Mouse (Mus musculus): ENCODE results near the gene Tdgf1. TPM values are rescaled to one million over a fixed set of nuclear protein-coding genes. Genes with fewer than 3 reads are reported as not detected.

The Tdgf1 gene
- 1 to 10 TPM; 2.2 TPM for polyA plus RNA-seq (2017; shearing (Covaris generic))

DNA sequence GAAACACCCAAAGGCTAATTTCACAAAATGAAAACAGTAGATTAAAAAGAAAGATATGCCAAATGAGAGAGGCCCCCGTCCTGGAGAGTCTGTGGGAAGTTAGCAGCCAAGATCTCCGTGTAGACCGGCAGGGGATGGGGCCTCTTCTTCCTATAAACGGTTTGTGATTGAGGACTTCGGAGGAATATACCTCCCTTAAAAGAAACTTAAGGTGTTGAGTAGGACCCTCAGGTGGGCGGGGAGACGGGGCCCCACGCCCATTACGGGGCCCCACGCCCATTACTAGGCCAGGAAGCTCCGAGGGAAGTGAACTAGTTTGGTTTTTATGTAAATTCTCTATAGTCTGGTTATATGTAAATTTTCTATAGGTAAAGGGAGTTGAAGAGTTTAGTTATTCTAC, at the start of gene Tdgf1:
Gene Tdgf1, minus strand, starts transcription at position 233 of the 400 bp plus-strand sequence.
- ATAC-seq, result peak; percentile 10

GRCm38 (mm10) chr9:110994716-110995172, 48.8 kb upstream of the Tdgf1 start:
- peak; percentile 91 for ATAC-seq

DNA sequence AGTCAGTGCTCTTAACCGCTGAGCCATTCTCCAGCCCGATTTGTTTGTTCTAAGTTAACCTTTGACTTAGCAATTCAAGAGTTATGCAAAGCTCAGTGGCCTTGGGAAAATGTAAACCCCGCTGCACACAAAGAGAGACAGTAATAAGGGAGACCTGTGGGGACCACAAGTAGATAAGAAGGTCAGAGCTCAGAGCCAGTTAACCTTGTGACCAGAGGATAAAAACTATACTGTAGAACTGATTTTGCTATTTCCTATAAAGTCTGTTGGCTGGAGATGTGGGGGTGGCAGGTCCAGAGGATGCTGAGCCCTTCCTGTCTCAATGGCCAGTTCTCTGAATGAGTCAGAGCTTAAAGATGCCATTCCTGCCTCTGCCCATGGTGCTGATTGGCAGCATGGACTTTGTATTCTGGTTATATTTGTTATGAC, 47.3 kb upstream of the Tdgf1 start:
- no peak for ATAC-seq

- ATAC-seq, result no peak
Observed at GRCm38 (mm10) chr9:110990204-110990603, 44.2 kb upstream of the Tdgf1 start, which contains the start of gene Rtp3. Rtp3 (minus strand) TSS chr9:110990583.

DNA sequence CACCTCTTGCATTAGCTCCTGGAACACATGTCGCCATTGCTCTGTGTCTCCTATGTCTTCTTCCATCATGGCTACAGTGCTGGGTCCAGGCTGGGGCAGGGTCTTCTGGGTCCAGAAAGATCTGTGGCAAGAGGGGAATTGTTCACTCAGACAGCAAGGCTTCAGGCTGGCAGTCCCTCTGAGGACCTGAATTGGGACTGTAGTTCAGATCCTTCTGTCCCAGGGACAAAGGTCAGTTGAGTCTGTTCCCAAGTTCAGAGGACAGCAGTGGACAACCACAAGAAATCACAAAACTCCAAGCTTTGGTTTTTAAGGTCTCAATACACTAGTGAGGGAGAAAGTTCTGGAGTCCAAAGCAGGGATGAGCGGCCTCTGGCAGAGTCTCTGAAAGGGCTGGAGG, 43.6 kb upstream of the Tdgf1 start:
- ATAC-seq, result no peak

GRCm38 (mm10) chr9:110989141-110989540, 43.2 kb upstream of the Tdgf1 start:
- no peak for ATAC-seq

GRCm38 (mm10) chr9:110988078-110988477, 42.1 kb upstream of the Tdgf1 start:
- ATAC-seq, result no peak

DNA sequence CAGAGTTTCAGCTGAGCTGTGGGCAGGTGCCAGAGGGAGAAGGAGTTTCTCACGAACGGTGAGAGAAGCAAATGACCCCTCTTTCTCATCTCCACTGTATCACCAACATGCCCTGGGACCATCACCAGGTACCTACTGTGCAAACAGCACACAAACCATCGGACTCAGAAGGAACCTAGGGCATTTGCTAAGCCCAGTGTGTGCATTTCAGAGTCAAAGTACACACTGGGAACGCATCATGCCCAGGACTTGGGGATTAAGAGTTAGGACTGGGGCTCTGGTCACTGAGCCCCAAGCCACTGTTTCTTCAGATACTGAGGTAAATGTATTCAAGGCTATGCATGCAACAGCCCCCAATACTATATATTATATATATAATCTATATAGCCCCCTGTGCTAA, 41.4 kb upstream of the Tdgf1 start:
- no peak for ATAC-seq

GRCm38 (mm10) chr9:110985951-110986350, 40.0 kb upstream of the Tdgf1 start:
- no peak for ATAC-seq

DNA sequence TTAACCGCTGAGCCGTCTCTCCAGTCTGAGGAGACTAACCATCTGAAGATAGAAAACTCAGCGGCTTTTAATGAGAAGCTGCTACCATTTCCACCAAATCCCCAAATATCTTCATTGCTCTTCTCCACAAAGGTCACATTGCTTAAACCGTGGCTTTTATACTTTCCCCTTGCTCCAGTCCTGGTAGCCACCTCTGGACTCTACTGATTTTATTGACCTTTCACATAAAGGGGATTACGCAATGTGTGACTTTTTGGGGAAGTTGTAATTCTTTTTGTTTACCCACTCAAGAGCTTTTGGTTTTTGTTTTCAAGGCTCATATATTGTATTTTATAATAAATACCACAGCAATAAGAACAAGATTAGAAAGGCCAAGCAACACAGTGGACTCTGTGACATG, 39.6 kb upstream of the Tdgf1 start:
- no peak for ATAC-seq

GRCm38 (mm10) chr9:110984096-110984495, 38.1 kb upstream of the Tdgf1 start:
- ATAC-seq, result no peak

DNA sequence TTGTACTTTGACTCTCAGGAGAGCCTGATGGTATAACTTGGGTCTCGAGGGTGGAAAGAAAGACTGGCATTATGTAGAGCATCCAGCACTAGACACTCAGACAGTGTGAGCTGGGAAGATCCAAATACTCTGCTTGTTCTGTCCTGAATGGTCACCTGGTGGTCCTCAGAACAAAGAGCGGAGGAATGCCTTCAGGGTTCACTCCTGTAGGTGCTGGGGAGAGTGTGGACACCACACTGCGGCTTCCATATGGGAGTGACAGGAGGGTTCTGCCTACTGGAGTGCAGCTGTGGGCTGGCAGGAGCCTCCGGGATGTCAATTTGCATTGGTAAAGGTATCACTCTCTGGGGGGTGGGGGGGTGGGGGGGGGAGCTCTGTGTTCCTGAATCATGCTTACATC, 36.4 kb upstream of the Tdgf1 start:
- ATAC-seq, result no peak

DNA sequence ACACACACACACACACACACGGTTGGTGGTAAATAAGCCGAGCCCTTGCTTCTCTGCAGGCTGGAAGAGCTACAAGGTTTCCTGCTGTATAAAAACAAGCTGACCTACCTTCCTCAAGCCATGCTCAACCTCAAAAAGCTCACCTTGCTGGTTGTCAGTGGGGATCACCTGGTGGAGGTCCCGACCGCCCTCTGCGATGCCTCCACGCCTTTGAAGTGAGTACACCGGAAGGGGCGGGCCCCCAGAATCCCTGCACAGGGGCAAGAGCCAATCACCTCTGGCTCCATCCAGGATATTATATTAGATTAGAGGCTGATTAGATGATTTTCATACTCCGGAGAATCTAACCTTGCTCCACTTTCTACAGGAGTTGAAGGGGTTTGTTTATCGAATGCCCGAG, 33.5 kb upstream of the Tdgf1 start:
- no peak for ATAC-seq

DNA sequence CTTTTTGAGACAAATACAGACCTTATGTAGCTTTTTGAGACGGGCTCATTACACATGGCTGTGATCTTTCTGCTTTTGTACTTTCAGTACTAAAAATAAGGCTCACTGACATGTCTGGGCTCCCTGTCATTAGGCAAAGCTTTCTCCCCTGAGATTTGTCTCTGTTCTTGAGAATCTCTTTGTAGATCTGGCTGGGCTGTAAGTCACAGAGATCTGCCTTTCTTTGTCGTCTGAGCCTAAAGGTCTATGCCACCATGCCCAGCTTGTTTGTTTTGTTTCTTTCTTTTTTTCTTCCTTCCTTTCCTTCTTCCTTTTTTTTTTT, 19.9 kb upstream of the Tdgf1 start:
- no peak for ATAC-seq

- ATAC-seq, result no peak
Observed at GRCm38 (mm10) chr9:110965062-110965909, 19.3 kb upstream of the Tdgf1 start.

DNA sequence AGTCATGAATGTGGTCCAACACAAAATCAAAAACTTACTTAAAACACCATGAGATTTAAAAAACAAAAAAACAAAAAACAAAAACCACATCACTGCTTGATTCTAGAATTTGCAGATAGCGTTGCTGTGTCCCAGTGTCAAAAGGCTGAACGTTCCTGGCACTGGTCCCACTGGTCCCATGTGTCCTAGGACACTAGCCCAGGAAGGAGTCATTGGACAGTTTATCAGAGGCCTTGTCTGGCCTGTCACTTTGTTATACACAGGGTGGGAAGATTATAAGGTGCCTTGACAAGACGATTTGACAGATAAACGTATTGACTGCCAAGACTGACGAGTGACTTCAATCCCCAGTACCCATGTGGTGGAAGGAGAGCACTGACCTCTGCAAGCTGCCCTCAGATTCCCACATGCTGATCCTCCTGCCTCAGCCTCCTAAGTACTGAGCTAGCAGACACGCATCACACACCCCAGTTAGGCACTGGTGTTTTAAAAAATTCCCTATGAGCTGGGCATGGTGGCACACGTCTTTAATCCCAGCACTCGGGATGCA, 17.7 kb upstream of the Tdgf1 start:
- no peak for ATAC-seq

GRCm38 (mm10) chr9:110961386-110961785, 15.4 kb upstream of the Tdgf1 start:
- ATAC-seq, result no peak

- no peak for ATAC-seq
Observed at GRCm38 (mm10) chr9:110960230-110961149, 14.5 kb upstream of the Tdgf1 start.

DNA sequence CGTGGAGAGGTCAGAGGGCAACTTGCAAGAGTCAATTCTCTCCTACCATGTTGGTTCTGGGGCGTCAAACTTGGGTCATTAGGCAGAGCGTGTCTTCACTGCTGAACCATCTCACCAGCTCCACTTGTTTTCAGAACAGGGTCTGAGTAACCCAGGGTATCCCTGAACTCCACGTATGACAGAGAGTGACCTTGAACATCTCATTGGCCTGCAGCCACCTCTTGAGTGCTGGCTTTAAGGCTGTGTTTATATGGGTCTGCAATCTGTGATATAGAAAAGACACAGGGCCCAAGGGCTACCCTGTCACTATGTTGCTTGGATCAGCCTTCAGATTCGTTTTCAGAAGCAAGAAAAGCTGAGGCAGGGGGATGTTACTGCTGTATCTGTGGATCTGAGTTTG, 13.7 kb upstream of the Tdgf1 start:
- no peak for ATAC-seq

DNA sequence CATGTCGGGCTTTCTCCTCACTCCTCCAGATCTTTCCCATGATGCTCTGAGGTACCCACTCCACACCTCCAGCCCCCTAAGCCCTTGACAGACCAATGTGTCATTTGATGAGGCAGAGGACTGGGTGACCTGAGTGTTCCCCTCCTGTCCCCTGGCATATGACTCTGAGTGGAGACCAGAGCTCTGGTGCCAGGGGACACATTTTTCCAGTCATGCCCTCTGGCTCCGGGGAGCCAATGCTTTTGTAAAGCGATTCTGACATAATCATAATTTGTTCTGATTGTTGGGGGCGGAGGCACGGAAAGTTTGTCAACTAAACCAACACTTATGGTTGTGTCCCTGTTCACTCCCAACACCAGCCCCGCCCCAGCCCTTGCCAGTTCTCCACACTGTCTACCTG, 10.0 kb upstream of the Tdgf1 start:
- no peak for ATAC-seq

DNA sequence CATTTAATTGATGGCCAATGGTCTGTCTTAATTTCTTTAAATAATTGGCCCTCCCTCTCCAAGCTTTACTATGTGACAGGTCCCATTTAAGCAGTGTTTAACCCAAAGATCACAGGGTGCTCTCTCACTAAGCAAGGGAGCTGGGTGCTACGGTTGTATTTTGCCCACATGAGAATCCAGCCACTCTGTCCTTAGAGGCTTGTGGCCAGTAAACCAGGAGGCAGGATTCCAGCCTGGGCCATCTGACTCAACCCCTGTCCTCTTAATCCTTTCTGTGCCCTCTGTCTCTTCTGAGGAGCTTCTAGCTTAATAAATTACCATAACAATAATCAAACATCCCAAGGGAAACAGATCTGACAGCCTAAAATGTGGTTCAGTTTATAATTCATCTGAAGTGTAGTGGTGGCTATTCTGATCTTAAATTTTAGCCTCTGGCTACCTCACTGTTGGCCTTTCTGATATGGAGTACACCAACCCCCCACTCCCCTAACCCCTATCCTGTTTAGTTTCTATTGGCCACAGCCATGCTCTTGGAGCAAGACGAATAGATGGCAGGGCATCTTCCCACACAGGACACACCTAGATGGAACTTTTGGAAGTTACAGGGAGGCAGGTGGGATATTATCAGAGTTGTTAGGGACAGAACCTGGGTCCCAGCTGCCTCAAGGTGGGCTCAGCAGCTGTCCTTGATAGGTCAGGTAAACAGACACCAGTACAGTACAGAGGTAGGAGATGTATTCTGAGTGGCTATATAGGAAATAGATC, 8.9 kb upstream of the Tdgf1 start:
- ATAC-seq, result no peak
